Mouse (Mus musculus) cerebellum, postnatal 36 days (tissue): ENCODE measurements around the gene Pcyt1b.
A peak's percentile ranks its signal among the peaks of the same experiment; 100 is the strongest.

ENCODE experiments used
- DNase-seq, 2 experiments: peaks; one replicate each; pipeline ENCODE4 v3.0.0; 2021 to 2022; ENCODE audit warnings: mixed read lengths in 2 of 2

Gene Pcyt1b

GRCm38 (mm10) chrX:93654218-93655002 is at the start of gene Pcyt1b:
TSS of gene Pcyt1b (plus strand) at chrX:93654863.
- DNase-seq, result no peak

DNA sequence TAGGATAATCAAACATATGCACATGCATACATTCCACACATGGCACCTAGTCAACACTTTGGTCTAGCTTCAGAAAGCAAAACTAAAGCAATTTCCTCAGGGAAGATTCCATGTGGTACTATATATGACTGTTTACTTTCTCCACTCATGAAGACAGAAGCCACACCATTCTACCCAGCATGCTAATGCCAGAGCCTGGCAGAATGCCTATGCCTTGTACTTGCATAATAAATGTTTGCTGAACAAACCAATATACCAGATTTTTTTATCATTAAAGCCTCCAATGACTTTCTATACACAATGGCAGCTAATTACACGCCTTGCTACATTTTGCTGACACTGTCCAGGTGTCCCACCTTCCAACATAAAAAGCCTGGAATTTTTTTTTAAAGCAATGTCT is 24.4 kb upstream of the Pcyt1b start:
- DNase-seq, result peak; percentile 9 to 11

DNA sequence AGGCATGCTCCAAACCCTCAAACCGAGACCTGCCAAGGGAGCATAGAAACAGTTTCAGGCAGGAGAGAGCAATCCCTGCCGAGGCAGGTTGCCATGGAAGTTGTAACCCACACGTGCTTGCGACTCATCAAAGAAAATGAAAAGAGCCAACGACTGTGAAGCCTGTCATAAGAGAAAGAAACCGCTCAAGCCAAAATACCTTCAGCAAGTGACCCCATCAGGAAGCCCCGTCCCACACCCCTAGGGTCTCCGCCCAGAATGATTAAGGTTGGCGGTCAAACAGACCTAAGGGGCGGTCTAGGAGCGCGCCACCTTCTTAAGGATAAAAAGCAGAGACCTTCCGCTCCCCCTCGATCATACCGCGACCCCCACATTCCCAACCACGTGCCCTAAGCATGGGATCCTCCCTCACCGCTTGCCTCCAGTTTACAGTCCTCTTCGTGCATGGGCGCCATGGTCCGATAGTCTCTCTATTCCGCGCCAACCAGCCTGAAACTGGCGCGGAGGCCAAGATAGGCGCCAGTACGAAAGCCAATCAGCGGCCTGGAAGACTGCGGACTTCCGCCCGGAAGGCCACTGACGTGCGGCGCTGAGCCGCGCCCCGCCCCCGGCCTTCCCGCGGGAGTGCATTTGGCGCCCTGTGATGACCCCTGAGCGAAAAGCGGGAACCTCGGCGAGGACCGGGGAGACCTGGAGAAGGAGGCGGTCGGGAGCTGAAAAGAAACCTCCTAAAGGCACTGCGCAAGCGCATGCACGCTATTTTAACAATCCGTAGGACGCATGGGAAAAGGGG is 22.8 kb upstream of the Pcyt1b start, which contains the start of gene Pola1:
TSS of gene Pola1 (minus strand) at position 499 of the 793 bp plus-strand sequence.
- DNase-seq, result peak; percentile 82 to 90

DNA sequence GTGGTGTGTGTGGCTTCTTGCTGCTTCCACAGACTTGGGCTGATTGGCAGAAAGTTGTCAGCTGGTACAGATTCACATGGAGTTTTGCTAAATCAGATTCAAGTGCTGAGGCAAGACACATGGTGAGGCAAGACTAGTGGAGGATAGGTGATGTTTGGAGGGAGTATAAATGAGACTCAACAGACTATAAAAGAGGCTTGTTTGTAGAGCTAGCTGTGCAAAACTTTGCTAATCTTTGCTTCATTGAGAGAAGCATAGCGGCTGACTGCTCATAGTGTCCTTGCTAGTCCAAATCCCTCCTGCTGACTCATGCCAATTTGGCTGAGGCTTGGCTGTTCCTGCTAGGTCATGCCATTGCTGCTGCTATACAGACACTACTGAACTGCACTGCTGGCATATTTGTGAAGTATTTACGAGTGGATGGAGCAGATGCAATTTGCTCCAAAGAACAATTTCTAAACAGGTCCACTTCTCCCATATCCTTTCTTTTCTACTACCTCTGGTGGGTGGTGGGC is 19.7 kb upstream of the Pcyt1b start:
- DNase-seq, result no peak

- DNase-seq, result no peak
Observed at GRCm38 (mm10) chrX:93643600-93643999, 11.1 kb upstream of the Pcyt1b start.

DNA sequence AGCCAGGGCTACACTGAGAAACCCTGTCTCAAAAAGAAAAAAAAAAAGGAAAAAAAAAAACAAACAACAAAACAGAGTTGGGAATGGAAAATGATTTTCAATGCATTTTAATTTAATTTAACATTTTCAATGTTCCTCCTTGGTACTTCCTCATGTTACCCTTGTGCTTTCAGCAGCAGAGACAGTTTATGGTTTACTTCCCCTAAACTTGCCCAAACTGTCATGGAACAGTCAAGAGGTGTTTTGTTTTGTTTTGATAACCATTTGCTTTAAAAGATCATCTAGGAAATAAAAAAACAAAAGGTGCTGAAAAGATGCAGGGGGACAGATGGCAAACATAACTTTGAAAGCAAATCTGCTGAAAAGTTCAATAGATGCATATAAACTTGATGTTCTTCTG is 10.6 kb upstream of the Pcyt1b start:
- DNase-seq, result no peak

DNA sequence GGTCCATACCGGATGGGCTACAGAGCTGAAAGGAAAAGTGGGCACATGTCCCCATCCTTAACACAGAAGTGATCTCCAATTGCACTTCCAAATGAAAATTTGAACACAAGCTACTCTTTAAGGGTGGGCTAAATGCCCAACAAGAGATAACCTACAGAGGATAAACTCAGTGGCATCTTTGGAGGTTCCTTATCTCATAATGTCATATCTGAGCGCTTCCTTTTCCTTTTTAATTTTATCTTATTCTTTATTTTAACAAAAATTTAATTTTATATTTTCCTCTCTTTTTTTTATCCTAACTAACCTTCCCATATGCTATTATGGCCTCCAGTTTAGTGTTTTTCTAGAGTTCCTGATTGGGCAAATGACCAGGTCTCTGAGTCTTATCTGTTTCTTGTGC is 3.9 kb upstream of the Pcyt1b start:
- no peak for DNase-seq

- no peak for DNase-seq
Observed at GRCm38 (mm10) chrX:93655153-93655552, 490 bp downstream of the Pcyt1b start.

DNA sequence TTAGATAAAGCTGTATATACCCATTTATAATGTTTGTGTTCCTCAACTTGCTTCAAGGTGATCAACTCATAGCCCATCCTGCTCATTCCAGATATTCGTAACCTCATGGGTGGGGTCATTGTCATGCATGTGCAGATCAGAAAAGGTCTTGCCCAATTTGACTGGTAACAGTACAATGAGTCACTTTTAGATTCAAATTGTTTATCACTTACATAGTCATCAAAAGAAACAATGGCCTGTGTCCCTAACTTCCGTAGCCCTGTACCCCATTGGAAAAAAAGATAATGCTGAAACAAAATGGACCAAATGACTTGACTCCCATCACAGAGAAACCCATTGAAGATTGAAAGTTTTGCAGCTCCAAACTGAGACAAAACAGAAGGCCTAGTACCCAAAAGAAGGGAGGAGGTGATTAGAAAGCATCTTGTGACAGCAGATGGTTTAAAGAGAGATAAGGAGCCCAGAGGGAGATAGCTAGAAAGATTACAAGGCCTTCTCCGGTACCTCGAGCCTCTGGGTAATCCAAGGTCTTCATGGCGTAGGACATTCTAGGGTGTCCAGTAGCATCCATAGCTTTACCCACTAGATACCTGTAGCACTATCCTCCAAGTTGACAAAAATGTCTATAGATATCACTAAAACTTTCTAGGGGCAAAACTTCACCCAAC is 9.4 kb downstream of the Pcyt1b start:
- DNase-seq, result no peak

DNA sequence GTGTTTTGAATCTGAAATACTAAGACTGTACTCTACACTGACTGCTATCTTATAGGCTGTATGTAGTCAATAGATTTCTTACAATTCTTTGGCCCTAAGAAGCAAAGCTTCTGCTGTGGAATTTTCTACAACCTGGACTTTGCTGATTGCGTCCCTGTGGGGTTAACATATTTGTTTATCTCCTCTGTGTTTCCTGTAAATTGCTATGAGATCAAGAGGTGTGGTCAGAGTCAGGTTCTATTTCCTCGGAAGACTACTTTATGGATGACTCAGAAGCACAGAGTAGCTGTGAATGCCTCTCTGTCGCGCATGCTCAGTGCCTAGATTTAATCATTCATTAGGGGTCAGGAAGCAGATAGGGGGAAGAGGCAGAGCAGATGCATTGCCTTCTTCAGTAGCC is 10.1 kb downstream of the Pcyt1b start:
- no peak for DNase-seq

- DNase-seq, result peak in 1 of 2 experiments; percentile 1
Observed at GRCm38 (mm10) chrX:93674432-93674831, 19.8 kb downstream of the Pcyt1b start.

DNA sequence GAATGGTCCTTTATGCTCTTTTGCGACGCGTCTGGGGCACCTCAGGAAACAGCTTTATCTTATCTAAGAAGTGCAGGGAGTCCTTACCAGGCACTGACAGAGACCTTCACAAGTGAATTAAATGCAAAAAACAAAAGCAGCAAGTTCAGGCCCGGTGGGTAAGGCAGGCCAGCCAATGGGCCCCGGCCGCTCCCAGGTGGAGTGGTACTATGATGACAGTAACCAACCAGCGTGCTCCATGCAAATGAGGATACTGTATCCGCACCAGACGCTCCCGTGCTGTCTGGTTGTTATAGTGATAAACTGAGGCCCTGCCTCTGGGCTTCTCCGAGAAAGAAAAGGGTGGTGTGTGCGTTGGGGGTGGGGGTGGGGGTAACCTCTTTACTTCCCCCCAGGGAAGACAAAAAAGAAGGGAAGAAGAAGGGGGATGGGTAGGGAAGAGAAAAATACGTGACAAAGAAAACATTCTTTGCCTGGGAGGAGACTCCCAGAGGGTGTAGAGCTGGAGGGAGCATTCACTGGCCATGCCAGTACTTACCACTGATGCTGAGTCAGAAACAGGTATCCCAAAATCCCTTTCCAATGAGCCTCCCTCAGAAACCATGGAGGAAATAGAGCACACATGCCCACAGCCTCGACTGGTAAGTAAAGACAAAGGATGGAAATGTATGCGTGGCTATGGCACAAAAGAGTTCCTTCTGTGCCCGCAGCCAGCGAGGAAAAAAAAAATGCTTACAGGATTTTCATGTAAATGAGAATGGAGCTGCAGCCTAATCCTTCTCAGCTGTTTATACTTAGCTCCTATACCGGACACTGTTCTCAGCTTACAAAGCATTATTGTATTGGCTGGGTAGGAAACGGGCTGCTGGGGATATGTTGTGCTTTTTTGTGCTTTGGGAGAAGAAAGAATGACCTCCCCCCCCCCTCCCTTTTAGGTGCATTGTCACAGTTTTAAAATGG is 20.5 kb downstream of the Pcyt1b start:
- peak; percentile 57 to 64 for DNase-seq

GRCm38 (mm10) chrX:93676228-93676627 is 21.6 kb downstream of the Pcyt1b start:
- DNase-seq, result no peak

- DNase-seq, result no peak
Observed at GRCm38 (mm10) chrX:93689287-93689686, 34.6 kb downstream of the Pcyt1b start.

DNA sequence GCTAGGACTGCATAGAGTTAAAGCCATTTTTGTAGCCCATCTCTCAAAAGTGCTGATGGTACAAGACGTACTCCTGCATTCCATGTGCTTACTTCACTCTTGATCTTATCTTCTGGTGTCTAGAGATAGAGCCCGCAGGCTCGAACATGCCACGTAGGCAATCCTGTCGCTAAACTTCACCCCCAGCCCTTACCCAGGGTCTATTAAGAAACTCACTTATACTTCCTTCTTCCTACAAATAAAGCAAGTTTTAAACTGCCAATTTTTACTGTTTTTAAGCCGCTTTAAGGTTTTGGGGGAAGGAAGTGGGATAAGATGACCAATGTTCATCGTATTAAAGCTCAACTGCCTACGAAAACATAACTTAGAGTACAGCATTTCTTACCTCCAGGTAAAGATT is 36.0 kb downstream of the Pcyt1b start:
- DNase-seq, result no peak

DNA sequence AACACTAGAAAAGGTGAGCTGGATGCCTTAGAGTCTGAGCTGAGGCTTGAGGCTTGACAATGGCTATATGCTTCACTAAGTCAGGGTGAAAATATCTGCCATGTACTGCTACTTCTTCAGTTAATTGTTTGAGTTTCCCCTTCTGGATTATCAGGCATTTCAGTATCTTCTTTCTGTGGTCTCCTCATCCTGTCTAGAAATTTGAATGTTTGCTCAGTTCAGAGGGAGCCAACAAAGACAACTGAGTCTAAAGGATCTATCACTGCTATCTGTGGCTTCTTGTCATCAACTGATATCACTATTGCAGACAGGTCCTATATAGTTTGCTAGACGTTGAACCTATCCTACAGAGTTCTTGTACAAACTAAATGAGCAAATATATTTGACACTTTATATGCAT is 42.9 kb downstream of the Pcyt1b start:
- no peak for DNase-seq

- peak; percentile 55 for DNase-seq
Observed at GRCm38 (mm10) chrX:93700528-93701225, 46.0 kb downstream of the Pcyt1b start.

DNA sequence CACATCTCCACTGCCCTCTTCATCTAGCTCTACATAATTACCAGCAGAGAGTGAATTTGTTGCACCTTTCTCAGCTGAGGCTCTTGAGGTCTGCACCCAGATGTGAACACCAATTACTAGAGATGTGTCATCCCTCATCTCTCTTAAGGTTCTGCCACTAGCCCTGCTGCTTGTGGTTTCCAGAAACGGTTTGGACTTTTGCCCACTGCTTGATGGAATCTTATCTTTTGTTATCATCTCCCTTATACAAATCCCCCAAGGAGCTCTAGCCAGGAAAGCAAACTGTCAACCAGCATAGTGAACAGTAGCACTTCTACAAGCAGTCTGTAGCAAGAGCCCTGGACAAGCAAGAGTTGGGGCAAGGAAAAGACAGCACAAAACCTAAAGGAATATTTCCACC is 57.9 kb downstream of the Pcyt1b start:
- DNase-seq, result no peak

GRCm38 (mm10) chrX:93729529-93729928 is 74.9 kb downstream of the Pcyt1b start:
- DNase-seq, result no peak

GRCm38 (mm10) chrX:93730854-93731253 is 76.2 kb downstream of the Pcyt1b start:
- no peak for DNase-seq

GRCm38 (mm10) chrX:93732407-93732806 is 77.7 kb downstream of the Pcyt1b start:
- DNase-seq, result no peak
